Mouse (Mus musculus) embryonic fibroblast, embryonic 13.5 days (primary cell): ENCODE data around the gene Dazap1. TPM values are rescaled to one million over a fixed set of nuclear protein-coding genes. Genes with fewer than 3 reads are reported as not detected.

Experiments
- H3K27ac ChIP-seq: 2 replicates; pipeline ENCODE4 v1.5.1; 2012; ENCODE audit warnings: low read length, control low read depth, inconsistent platforms; ENCODE audit not compliant: insufficient read depth
- H3K4me1 ChIP-seq: 2 replicates; pipeline ENCODE4 v1.6.1; 2011; ENCODE audit warnings: low read length; ENCODE audit not compliant: control insufficient read depth, insufficient read depth
- H3K4me3 ChIP-seq: 2 replicates; pipeline ENCODE4 v1.5.1; 2011; ENCODE audit warnings: mild to moderate bottlenecking, control low read depth, low read length; ENCODE audit not compliant: insufficient read depth
- CTCF ChIP-seq: IDR thresholded peaks from 2 replicates; pipeline ENCODE4 v1.5.1; 2011; ENCODE audit warnings: mild to moderate bottlenecking, control low read depth, low read length, moderate library complexity, borderline replicate concordance; ENCODE audit not compliant: insufficient read depth
- POLR2A ChIP-seq: IDR thresholded peaks from 2 replicates; pipeline ENCODE4 v1.6.1; 2011; ENCODE audit warnings: low read depth, mild to moderate bottlenecking, control low read depth, low read length, moderate library complexity
- polyA plus RNA-seq: library from polyadenylated mRNA; stranded (reverse); fragments of >200 nt; gene quantifications from 2 replicates; pipeline ENCODE4 v1.2.4, GENCODE M21; 2011; ENCODE audit warnings: low read depth; ENCODE audit not compliant: missing spikeins, insufficient read length

Dazap1 gene
- polyA plus RNA-seq, 1 experiment, result 142 TPM

GRCm38 (mm10) chr10:80255881-80256535 lies 5.3 kb upstream of the Dazap1 start:
- no peak overlapping the region for H3K4me3 ChIP-seq
- H3K27ac ChIP-seq, result no peak overlapping the region
- H3K4me1 ChIP-seq, result peaks cover 3% of the 10 kb centered on the region; the same call in 1 of the 2 replicates
- TF ChIP-seq CTCF (no peak), POLR2A (no peak; the same call in 1 of the 2 replicates)

GRCm38 (mm10) chr10:80257936-80258335 lies 3.4 kb upstream of the Dazap1 start:
- Histone ChIP-seq H3K27ac (no peak overlapping the region), H3K4me3 (no peak overlapping the region), H3K4me1 (peaks cover 3% of the 10 kb centered on the region; the same call in 1 of the 2 replicates)
- TF ChIP-seq POLR2A (no peak), CTCF (no peak)

GRCm38 (mm10) chr10:80258752-80259462 lies 2.4 kb upstream of the Dazap1 start:
- TF ChIP-seq POLR2A, result no peak
- no peak for TF ChIP-seq CTCF
- Histone ChIP-seq H3K4me1 (peaks cover 3% of the 10 kb centered on the region; the same call in 1 of the 2 replicates), H3K4me3 (no peak overlapping the region), H3K27ac (no peak overlapping the region)

GRCm38 (mm10) chr10:80259463-80259805 lies 1.9 kb upstream of the Dazap1 start:
- Histone ChIP-seq H3K4me3 (no peak overlapping the region), H3K27ac (peak overlapping the region; percentile 19), H3K4me1 (peaks cover 3% of the 10 kb centered on the region; the same call in 1 of the 2 replicates)
- no peak for TF ChIP-seq POLR2A
- TF ChIP-seq CTCF, result no peak

GRCm38 (mm10) chr10:80259861-80260641 lies 1.2 kb upstream of the Dazap1 start:
- Histone ChIP-seq H3K4me3 (peak overlapping the region; percentile 57), H3K27ac (peak overlapping the region; percentile 62), H3K4me1 (peaks cover 3% of the 10 kb centered on the region; the same call in 1 of the 2 replicates)
- TF ChIP-seq POLR2A (0 out of 2 replicates have a peak, but pooled peaks have one; percentile 29), CTCF (no peak)

- TF ChIP-seq POLR2A (no peak; the same call in none of the 2 replicates), CTCF (no peak)
- H3K4me3 ChIP-seq, result peak overlapping the region; percentile 60
- peak overlapping the region; percentile 98 for H3K27ac ChIP-seq
- peaks cover 3% of the 10 kb centered on the region; the same call in 1 of the 2 replicates for H3K4me1 ChIP-seq
Measured at GRCm38 (mm10) chr10:80261585-80261968, 291 bp downstream of the Dazap1 start.

- Histone ChIP-seq H3K4me1 (peaks cover 3% of the 10 kb centered on the region; the same call in 1 of the 2 replicates), H3K4me3 (peak overlapping the region; percentile 60), H3K27ac (0 out of 2 replicates have a peak overlapping the region, but pooled peaks have one; percentile 98)
Measured at GRCm38 (mm10) chr10:80262169-80262568, 883 bp downstream of the Dazap1 start.

GRCm38 (mm10) chr10:80262776-80263365 lies 1.6 kb downstream of the Dazap1 start:
- H3K4me1 ChIP-seq, result peaks cover 9% of the 10 kb centered on the region
- H3K27ac ChIP-seq, result no peak overlapping the region
- TF ChIP-seq POLR2A, result no peak
- TF ChIP-seq CTCF, result no peak
- H3K4me3 ChIP-seq, result no peak overlapping the region

More at GRCm38 (mm10) chr10:80262169-80262568, 883 bp downstream of the Dazap1 start:
- TF ChIP-seq CTCF (no peak), POLR2A (no peak)

- peak overlapping the region; percentile 99 for H3K4me3 ChIP-seq
- TF ChIP-seq CTCF, result no peak
- TF ChIP-seq POLR2A, result peak; percentile 66
- H3K27ac ChIP-seq, result peak overlapping the region; percentile 38; the same call in 1 of the 2 replicates
- H3K4me1 ChIP-seq, result peaks cover 7% of the 10 kb centered on the region
Measured at GRCm38 (mm10) chr10:80264341-80265148, 3.3 kb downstream of the Dazap1 start.
